Comparison of ENCODE assay signal across 8 mouse cellular contexts in the genomic region with DNA sequence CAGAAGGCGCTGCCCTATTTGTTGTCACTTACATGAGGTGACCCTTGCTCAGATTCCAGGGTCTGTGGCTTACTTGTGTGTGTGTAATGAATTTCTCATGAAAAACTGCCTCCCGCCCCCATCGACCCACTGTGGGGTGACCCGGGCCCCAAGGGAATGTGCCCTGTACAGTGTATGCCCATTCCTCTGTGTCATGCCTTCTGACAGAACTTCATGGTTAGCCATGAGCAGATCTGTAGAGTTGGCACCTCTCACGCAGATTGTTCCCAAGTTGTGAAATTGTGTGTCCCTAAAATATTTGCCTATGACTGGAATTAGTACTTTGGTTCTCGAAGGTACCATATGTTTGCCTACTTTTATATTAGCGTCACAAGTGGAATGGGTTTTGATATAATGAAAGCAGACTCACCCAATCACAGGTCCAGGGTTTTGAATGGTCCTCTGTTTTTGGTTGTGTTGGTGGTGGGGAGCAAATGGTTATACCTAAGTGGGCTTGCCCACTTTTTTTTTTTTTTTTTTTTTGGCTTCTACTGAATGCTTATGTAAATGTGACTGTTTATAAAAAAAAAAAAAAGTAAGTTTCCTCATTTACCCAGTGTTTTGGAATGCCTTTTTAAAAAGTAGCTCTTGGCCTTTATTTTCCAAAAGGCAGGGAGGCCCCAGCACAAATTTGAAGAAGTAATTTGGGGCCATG. TPM values are rescaled to one million over a fixed set of nuclear protein-coding genes. Genes with fewer than 3 reads are reported as not detected.
DNase-seq lines count a peak whose midpoint lies in the region; ATAC-seq and TF ChIP-seq lines count a peak whose summit lies in the region.

No protein-coding gene starts in this region.

- H3K27me3 ChIP-seq in heart, embryonic 10.5 days (ENCODE audit: insufficient read depth, poor library complexity, severe bottlenecking): no peaks in the 10 kb centered on the region
- no peaks in the 10 kb centered on the region for H3K27me3 ChIP-seq in CH12.LX (replicated peaks)
- H3K27me3 ChIP-seq in embryonic facial prominence, embryonic 10.5 days (replicated peaks; ENCODE audit: low read depth, poor library complexity, severe bottlenecking): no peaks in the 10 kb centered on the region
- no peaks in the 10 kb centered on the region for H3K27me3 ChIP-seq in hindbrain, embryonic 16.5 days (replicated peaks; ENCODE audit: control insufficient read depth, insufficient read depth, low read length)
- H3K27me3 ChIP-seq in midbrain, embryonic 12.5 days: peaks cover 6% of the 10 kb centered on the region; the same call in 1 of the 2 replicates

- 34% methylated on average over 7 of the region's 7 CpGs for WGBS in heart, embryonic 10.5 days
- 47% methylated on average over 7 of the region's 7 CpGs for WGBS in embryonic facial prominence, embryonic 10.5 days
- 43% methylated on average over 7 of the region's 7 CpGs for WGBS in hindbrain, embryonic 16.5 days
- WGBS in midbrain, embryonic 12.5 days: 52% methylated on average over 7 of the region's 7 CpGs

- no peak for TF ChIP-seq EP300 in CH12.LX (IDR thresholded peaks at IDR 0.05; ENCODE audit: low read length)

- H3K27ac ChIP-seq in heart, embryonic 10.5 days: peak overlapping the region; percentile 96
- H3K27ac ChIP-seq in CH12.LX (ENCODE audit: insufficient read depth, low read depth): no peak overlapping the region
- H3K27ac ChIP-seq in embryonic facial prominence, embryonic 10.5 days (replicated peaks): peak overlapping the region; percentile 91
- no peak overlapping the region for H3K27ac ChIP-seq in hindbrain, embryonic 16.5 days (ENCODE audit: low read depth, low read length)
- H3K27ac ChIP-seq in midbrain, embryonic 12.5 days (replicated peaks): no peak overlapping the region

- H3K4me1 ChIP-seq in heart, embryonic 10.5 days: peaks cover 60% of the 10 kb centered on the region
- H3K4me1 ChIP-seq in CH12.LX (ENCODE audit: control insufficient read depth in 1 of 2, insufficient read depth in 2 of 2): peaks cover 2 to 23% of the 10 kb centered on the region in 2 experiments; a peak in 2 of 4 replicates
- H3K4me1 ChIP-seq in embryonic facial prominence, embryonic 10.5 days: peaks cover 19% of the 10 kb centered on the region
- peaks cover 9% of the 10 kb centered on the region for H3K4me1 ChIP-seq in hindbrain, embryonic 16.5 days (ENCODE audit: control insufficient read depth, insufficient read depth, low read depth, low read length)
- H3K4me1 ChIP-seq in midbrain, embryonic 12.5 days: peaks cover 5% of the 10 kb centered on the region

- peak overlapping the region; percentile 74 for H3K4me3 ChIP-seq in heart, embryonic 10.5 days
- H3K4me3 ChIP-seq in CH12.LX (replicated peaks in 1 of 3; ENCODE audit: low read depth in 2 of 3, low read length in 2 of 3, poor library complexity in 1 of 3): peak overlapping the region; percentile 55 to 90 (median 75)
- peak overlapping the region; percentile 78 for H3K4me3 ChIP-seq in embryonic facial prominence, embryonic 10.5 days
- H3K4me3 ChIP-seq in hindbrain, embryonic 16.5 days (ENCODE audit: low read length): peak overlapping the region; percentile 76
- peak overlapping the region; percentile 66 for H3K4me3 ChIP-seq in midbrain, embryonic 12.5 days

- DNase-seq in heart, embryonic 10.5 days (ENCODE audit: low spot score): no peak
- DNase-seq in heart, postnatal 4 days: no peak
- no peak for DNase-seq in CH12.LX (ENCODE audit: extremely low read depth)
- no peak for DNase-seq in embryonic facial prominence, embryonic 10.5 days (ENCODE audit: low spot score)
- DNase-seq in urinary bladder, adult 18-20 months (ENCODE audit: low spot score in 2 of 2): no peak
- DNase-seq in layer of hippocampus, adult 9-10 months (ENCODE audit: low spot score): no peak

- H3K36me3 ChIP-seq in heart, embryonic 10.5 days: no peaks in the 10 kb centered on the region
- H3K36me3 ChIP-seq in CH12.LX (replicated peaks in 1 of 2; ENCODE audit: control insufficient read depth in 1 of 2, insufficient read depth in 1 of 2, low read length in 1 of 2): no peaks in the 10 kb centered on the region
- H3K36me3 ChIP-seq in embryonic facial prominence, embryonic 10.5 days (replicated peaks): no peaks in the 10 kb centered on the region
- H3K36me3 ChIP-seq in hindbrain, embryonic 16.5 days (ENCODE audit: control insufficient read depth, insufficient read depth, low read length): no peaks in the 10 kb centered on the region
- no peaks in the 10 kb centered on the region for H3K36me3 ChIP-seq in midbrain, embryonic 12.5 days

- in situ Hi-C loops in CH12.LX (cut with MboI; ENCODE audit: low pct_ligation_motif_present, low pct_unique_long_range_greater_than_20kb, low sequenced_read_pairs): no loop called here

- H3K9ac ChIP-seq in CH12.LX (ENCODE audit: insufficient read depth, low read depth): peak overlapping the region; percentile 68
- peak overlapping the region; percentile 85 for H3K9ac ChIP-seq in hindbrain, embryonic 16.5 days (ENCODE audit: low read depth, low read length)
- H3K9ac ChIP-seq in midbrain, embryonic 12.5 days (replicated peaks): peak overlapping the region; percentile 66

- no peaks in the 10 kb centered on the region for H3K9me3 ChIP-seq in heart, embryonic 10.5 days
- no peaks in the 10 kb centered on the region for H3K9me3 ChIP-seq in CH12.LX (replicated peaks; ENCODE audit: low read length)
- no peaks in the 10 kb centered on the region for H3K9me3 ChIP-seq in embryonic facial prominence, embryonic 10.5 days
- no peaks in the 10 kb centered on the region for H3K9me3 ChIP-seq in hindbrain, embryonic 16.5 days (ENCODE audit: control insufficient read depth, low read length)
- no peaks in the 10 kb centered on the region for H3K9me3 ChIP-seq in midbrain, embryonic 12.5 days

- TF ChIP-seq POLR2A in CH12.LX (IDR thresholded peaks at IDR 0.05; ENCODE audit: low read depth, low read length): no peak

- peak overlapping the region; percentile 79 for H3K4me2 ChIP-seq in CH12.LX (ENCODE audit: insufficient read depth, low read depth, poor library complexity, severe bottlenecking)
- peak overlapping the region; percentile 89 for H3K4me2 ChIP-seq in hindbrain, embryonic 16.5 days (ENCODE audit: low read length)
- peak overlapping the region; percentile 80 for H3K4me2 ChIP-seq in midbrain, embryonic 12.5 days (replicated peaks)

- dilution Hi-C loops in CH12.LX (cut with MboI; ENCODE audit: extremely low pct_ligation_motif_present, extremely low pct_unique_long_range_greater_than_20kb, low sequenced_read_pairs): no loop called here

- H3K79me2 ChIP-seq in CH12.LX (replicated peaks; ENCODE audit: control insufficient read depth, extremely low read depth, insufficient read depth, poor library complexity, severe bottlenecking): no peaks in the 10 kb centered on the region

- ATAC-seq in hindbrain, embryonic 16.5 days: peak; percentile 57
- peak; percentile 48; the same call in 1 of the 2 replicates for ATAC-seq in midbrain, embryonic 12.5 days (ENCODE audit: low FRiP score, low read depth)

- no peak for TF ChIP-seq RAD21 in CH12.LX (IDR thresholded peaks at IDR 0.05; ENCODE audit: low read depth, low read length)

- TF ChIP-seq CTCF in CH12.LX (conservative IDR thresholded peaks at IDR 0.05 in 1 of 2, IDR thresholded peaks at IDR 0.05 in 1 of 2; ENCODE audit: low read depth in 2 of 2, low read length in 2 of 2): no peak

TF ChIP-seq in CH12.LX, 34 proteins besides CTCF, POLR2A, EP300 and RAD21:
- TF ChIP-seq JUND (conservative IDR thresholded peaks at IDR 0.05; ENCODE audit: low read depth, low read length) (no peak), E2F4 (IDR thresholded peaks at IDR 0.05; ENCODE audit: insufficient replicate concordance, low read depth, low read length) (no peak), MXI1 (IDR thresholded peaks at IDR 0.05; ENCODE audit: low read depth, low read length) (no peak), ZNF384 (IDR thresholded peaks at IDR 0.05; ENCODE audit: low read depth, low read length) (peak; percentile 34; the same call in 1 of the 2 replicates)

RNA-seq across cellular contexts. Expression of a gene that starts 24.3 kb away (rescaled TPM):
- polyA plus RNA-seq in heart, embryonic 10.5 days (2016; fragmentation: Nextera tagmentation; extraction: Ambion mirVana): 275 and 312 TPM in 2 replicates
- total RNA-seq in heart, postnatal 4 days (2021): 100 to 1,000 TPM; 142 to 149 TPM
- total RNA-seq in CH12.LX (2012; rRNA removed): 59.0 and 84.9 TPM in 2 replicates
- 123 and 129 TPM in 2 replicates for total RNA-seq in CH12.LX (2014; rRNA removed)
- 47.9 and 58.8 TPM in 2 replicates for polyA plus RNA-seq in CH12.LX (2012; ENCODE audit: insufficient read length, low read depth)
- polyA plus RNA-seq in embryonic facial prominence, embryonic 10.5 days (2016; fragmentation: Nextera tagmentation; extraction: Ambion mirVana): 171 and 175 TPM in 2 replicates
- 41.4 and 45.9 TPM in 2 replicates for polyA plus RNA-seq in hindbrain, embryonic 16.5 days (2015; fragmentation: Nextera tagmentation; extraction: Ambion mirVana)
- polyA plus RNA-seq in midbrain, embryonic 12.5 days (2016; fragmentation: Nextera tagmentation; extraction: Ambion mirVana): 84.3 and 84.7 TPM in 2 replicates

RNA-seq across cellular contexts. Expression of a gene that starts 24.3 kb away (rescaled TPM):
- 82.2 and 89.2 TPM in 2 replicates for polyA plus RNA-seq in heart, embryonic 10.5 days (2016; fragmentation: Nextera tagmentation; extraction: Ambion mirVana)
- total RNA-seq in heart, postnatal 4 days (2021): 10 to 100 TPM; 75.5 to 79.0 TPM
- 32.6 and 38.7 TPM in 2 replicates for total RNA-seq in CH12.LX (2012; rRNA removed)
- 73.4 and 78.3 TPM in 2 replicates for total RNA-seq in CH12.LX (2014; rRNA removed)
- 60.3 and 61.7 TPM in 2 replicates for polyA plus RNA-seq in CH12.LX (2012; ENCODE audit: insufficient read length, low read depth)
- 84.8 and 87.7 TPM in 2 replicates for polyA plus RNA-seq in embryonic facial prominence, embryonic 10.5 days (2016; fragmentation: Nextera tagmentation; extraction: Ambion mirVana)
- 76.1 and 76.4 TPM in 2 replicates for polyA plus RNA-seq in hindbrain, embryonic 16.5 days (2015; fragmentation: Nextera tagmentation; extraction: Ambion mirVana)
- polyA plus RNA-seq in midbrain, embryonic 12.5 days (2016; fragmentation: Nextera tagmentation; extraction: Ambion mirVana): 121 TPM in 2 replicates

Comparison
In these comparisons a context has a peak if more than half of its experiments do, and no peak if none do; other contexts are left out.
1. H3K27ac ChIP-seq: peak in heart, embryonic 10.5 days (single experiment) and embryonic facial prominence, embryonic 10.5 days (single experiment); none in CH12.LX (single experiment), hindbrain, embryonic 16.5 days (single experiment) and midbrain, embryonic 12.5 days (single experiment).
2. Peak in every context shown above with its lines, with median percentiles within 50 percentile points of each other: H3K4me3 ChIP-seq, H3K4me2 ChIP-seq and H3K9ac ChIP-seq.